Mouse (Mus musculus) A20 (cell line): ENCODE results near the gene Nfya.
A peak's percentile ranks its signal among the peaks of the same experiment; 100 is the strongest.

Experiments used
- DNase-seq: peaks from one replicate; pipeline ENCODE4 v3.0.0-alpha.2; 2011; ENCODE audit warnings: low read depth, low spot score

Gene Nfya

GRCm38 (mm10) chr17:48409380-48410298 lies at the start of gene Nfya, which contains the start of gene Oard1:
TSS of gene Nfya (minus strand) at chr17:48409906.
TSS of gene Oard1 (plus strand) at chr17:48410014.
- peak; percentile 100 for DNase-seq

- DNase-seq, result no peak
These were observed 48.4 kb upstream of the Nfya start for GRCm38 (mm10) chr17:48457971-48458653.

- DNase-seq, result no peak
These were observed 46.2 kb upstream of the Nfya start for GRCm38 (mm10) chr17:48455955-48456354.

DNA sequence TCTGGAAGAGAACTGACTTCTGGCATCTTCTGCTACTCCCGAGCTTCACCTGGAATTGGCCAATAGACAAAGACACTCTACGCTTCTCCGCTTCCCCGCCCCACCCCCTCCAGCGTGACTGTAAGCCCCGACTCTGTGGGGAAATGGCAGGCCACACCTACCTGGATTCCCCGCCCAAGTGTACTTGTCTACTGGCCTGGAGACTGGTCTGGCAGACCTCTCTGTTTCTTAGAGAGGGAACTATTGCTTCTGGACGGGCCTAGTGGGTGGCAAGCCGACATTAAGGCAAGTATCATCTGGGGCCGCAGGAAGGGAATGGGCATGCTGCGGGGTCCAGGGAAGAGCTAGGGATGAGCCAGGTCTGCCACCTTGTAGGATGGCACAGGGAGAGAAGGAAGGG lies 45.0 kb upstream of the Nfya start, which contains the start of gene Unc5cl:
Gene Unc5cl, plus strand, starts transcription at position 214 of the 400 bp plus-strand sequence.
- DNase-seq, result no peak

DNA sequence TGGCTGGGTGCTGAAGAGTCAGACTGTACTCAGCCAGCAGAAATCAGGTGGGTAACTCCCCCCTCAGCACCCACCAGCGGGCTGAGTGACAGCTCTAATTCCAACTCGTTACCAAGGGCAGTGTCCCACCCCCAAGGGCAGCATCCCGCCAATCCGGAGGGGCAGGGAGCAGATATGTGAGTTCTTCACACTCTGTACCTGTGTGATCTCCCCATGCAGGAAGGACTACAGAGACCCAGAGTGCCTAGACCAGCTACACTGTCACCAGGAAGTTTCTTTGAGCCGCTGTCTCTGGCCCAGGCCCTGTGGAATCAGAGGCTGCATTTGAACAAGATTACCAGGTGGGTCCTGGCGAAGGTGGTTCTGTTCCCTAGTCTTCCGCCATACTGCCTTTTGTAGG lies 44.5 kb upstream of the Nfya start:
- no peak for DNase-seq

GRCm38 (mm10) chr17:48453489-48453888 lies 43.8 kb upstream of the Nfya start:
- DNase-seq, result no peak

DNA sequence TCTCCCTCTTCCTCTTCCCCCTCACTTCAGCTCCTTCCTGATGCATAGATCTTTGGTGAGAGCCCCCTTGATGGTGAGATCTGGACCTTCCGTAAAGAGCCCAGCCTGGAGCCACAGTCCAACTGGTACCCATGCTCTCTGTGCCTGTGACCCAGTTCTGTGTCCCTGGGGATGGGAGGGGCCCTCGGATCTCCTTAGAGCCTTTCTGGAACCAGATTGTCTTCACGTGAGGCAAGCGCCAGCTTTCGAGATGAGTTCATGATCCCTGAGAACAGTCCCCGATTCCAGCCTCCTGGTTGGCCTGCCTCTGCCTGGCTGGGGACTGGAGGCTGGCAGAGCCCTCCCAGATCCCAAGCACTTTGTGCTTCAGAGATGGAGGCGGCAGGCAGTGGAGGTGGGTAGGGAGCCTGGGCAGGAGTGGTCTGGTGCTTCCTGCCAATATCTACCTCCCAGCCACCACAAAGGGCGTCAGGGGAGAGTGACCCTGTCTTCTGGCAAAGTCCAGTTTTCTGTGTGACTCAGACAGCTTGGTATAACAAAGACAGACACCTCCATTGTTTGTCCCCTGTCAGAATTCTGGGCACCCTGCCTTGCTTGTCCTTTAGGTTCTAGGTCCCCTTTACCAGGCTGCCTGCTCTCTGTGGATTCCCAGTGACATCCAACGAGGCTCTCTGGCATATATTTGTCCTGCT lies 42.2 kb upstream of the Nfya start:
- no peak for DNase-seq

DNA sequence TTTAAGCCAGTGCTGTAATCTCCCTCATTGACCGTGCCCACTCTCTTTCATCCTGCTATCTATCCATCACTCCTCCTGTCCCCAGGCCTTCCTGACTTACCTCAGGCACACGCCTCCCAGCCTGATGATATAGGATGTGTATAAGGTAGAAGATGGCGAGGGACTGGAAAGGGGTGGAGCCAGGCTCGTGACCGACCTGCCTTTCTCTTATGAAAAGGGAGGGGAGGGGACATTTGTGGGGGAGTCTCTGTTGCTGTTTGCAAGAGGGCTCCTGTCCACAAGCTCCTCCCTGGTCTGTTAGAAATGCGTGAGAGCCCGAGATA lies 41.6 kb upstream of the Nfya start, which contains the start of gene Tspo2:
Gene Tspo2, minus strand, starts transcription at position 170 of the 323 bp plus-strand sequence.
- DNase-seq, result no peak

DNA sequence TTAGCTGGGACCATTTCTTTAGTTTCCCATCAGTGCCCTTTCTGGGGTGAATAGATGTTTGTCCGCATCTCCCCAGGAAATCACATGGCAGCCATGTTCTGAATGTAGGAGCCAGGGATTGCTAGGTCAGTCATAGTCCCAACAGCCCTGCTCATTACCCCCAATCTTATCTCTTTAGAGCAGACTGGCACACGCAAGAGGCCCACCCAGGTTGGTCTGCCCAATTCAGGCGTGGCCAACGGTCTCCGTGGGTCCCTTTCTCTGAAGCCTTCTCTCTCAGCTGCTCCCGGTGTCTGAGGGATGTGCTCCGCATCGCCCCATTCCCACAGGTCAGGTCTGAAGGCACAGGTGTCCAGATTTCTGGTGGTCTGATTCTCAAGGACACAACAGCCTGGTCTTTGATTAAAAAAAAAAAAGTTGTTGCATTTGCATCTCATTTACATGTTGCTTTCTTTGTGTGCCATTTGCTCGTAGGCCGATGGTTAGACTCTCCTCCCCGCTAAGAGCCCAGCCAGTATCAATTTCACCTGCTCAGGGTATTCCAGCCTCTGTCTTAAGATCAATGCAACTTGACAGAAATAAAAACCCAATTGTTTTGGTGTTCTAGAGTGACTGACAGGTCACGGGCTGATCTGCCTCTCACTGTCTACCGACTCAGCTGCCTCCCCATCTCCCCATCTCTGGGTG lies 41.1 kb upstream of the Nfya start:
- DNase-seq, result no peak

GRCm38 (mm10) chr17:48447675-48448074 lies 38.0 kb upstream of the Nfya start:
- no peak for DNase-seq

- DNase-seq, result no peak
These were observed 33.9 kb upstream of the Nfya start for GRCm38 (mm10) chr17:48443542-48444145.

DNA sequence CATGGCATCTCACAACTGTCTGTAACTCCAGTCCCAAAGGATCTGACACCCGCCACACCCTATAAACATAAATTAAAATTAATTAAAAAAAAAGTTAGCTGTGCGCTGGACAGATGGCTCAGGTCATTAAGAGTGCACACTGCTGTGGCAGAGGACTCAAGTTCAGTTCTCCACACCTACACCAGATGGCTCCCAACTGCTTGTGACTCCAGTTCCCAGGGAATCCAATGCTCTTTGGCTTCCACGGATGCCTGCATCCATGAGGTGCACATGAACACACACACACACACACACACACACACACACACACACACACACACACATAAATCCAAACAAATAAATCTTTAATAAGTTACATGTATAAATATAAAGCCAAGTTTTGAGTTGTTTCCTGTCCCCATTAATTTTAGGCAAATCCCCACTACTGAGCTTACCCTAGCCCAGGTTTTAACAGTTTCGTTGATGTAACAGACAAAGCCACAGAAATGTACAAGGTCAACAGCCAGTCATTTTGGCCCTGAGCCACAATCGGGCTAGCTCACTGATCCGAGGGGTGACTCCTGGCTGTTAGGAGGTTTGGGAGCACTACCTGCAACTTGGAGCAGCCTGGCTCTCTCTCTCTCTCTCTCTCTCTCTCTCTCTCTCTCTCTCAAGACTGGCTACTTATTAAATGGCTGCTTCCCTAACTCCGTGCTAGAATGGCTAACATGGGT lies 33.2 kb upstream of the Nfya start:
- DNase-seq, result no peak

DNA sequence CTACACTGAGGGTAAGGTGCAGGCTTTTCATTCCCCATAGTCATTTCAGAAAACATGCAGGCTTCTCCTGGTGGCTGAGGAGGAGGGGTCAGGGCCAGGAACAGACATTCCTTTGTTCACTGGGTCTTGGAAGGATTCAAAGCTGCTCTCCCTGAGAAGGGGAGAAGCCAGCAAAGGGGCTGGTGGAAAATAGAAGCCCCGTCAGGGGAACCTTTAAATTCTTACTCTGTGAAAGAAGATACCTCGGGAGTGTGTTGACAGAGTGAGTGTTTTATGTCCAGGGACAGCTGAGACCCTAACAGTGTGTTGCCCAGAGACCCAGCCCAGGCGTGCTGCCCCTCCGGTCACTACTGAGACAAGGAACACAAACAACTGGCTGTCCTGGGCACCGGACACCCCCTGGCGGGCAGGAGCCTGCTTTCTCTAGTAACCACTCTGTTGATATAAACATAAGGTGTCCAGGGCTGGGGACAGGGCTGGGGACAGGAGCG lies 27.8 kb upstream of the Nfya start:
- DNase-seq, result no peak

DNA sequence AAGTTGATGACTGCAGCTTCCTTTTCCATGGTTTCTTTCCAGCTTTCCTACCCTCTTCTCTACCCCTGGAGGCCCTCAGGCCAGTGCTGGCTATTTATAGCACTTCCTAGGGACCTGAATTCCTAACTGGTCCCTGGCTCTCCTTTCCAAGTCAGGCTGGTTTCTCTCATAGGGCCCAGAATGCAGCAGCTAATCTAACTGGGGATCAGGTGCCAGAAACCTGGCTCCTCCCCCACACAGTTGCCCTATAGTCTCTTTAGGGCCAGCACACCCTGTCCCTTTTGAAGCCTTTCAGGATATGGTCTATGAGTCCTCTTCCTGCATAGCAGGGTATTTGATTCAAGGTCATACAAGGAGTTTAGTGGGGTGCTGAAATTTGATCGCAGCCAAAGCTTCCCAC lies 26.8 kb upstream of the Nfya start:
- DNase-seq, result no peak

DNA sequence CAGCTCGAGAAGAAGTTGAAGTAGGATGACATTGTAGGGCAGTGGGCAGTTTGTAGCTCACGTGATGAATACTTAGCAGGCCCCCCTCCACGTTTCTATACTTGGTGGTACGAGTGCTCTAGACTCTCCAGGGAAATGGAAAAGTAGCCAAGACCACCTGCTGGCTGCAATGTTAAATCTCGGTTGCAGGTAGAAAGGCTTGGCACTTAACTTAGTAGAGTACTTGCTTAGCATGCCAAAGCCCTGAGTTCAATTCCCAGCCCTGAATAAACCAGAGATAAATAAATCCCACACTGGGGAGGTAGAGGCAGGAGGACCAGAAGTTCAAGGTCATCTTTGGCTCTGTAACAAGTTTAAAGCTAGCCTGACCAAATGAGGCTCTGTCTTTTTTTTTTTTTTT lies 24.8 kb upstream of the Nfya start:
- DNase-seq, result no peak

DNA sequence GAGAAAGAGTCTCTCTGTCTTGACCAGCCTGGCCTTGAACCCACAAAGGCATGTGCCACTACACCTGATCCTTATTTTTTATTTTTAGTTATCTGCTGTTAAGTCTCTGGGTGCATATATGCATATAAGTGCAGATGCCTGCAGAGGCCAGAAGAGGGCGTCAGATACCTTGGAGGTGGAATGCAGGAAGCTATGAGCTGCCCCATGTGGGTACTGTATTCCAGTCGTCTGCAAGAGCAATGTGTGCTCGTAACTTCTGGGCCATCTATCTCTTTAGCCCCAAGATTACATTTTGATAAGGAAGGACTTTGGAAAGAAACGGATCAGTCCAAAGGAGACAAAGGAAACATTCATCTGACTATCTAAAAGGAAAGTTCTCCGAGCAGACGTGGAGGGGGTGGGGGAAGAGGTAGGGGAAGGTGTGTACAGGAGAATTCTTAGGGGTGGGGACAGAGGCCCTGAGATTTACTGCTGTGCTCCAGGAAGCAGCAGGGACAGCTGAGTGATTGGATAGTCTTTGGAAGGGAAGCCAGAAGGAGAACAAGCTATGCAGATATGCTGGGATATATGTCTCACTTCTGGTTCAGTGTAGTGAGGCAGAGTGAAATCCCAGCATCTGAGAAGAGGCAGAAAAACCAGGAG lies 24.1 kb upstream of the Nfya start:
- DNase-seq, result no peak

DNA sequence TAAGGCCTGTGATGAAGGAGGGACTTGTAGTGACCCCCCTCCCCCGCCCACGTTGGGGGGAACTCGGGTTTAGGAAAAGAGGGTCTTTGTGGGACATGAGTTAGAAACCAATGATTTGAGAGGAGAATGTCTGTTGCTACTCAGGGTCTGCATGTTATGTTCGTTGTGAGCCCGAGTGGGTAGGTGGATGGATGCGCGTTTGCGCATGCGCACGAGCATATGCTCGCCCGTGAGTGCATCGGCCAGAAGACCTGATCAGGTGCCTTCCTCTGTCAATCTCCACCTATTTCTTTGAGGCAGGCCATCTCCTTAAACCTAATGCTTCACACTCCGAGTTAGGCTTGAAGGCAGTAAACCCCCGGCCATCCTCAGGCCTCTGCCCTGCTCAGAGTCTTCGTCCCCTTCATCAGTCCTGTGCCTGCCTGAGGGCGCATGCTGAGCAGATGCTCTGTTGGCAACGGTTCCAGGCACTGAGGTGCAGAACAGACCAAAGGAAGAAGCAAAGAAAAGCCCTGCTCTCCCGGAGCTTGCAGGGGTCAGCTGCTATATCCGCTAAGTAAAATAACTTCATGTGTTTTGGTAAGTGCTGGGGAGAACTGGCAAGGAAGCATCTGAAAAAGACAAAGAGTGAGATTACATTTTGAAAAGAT lies 23.4 kb upstream of the Nfya start:
- DNase-seq, result no peak

- DNase-seq, result no peak
These were observed 22.7 kb upstream of the Nfya start, which contains the start of gene Apobec2 for GRCm38 (mm10) chr17:48432158-48432980. TSS of gene Apobec2 (minus strand) at chr17:48432930.
